Mouse (Mus musculus) retina, embryonic 14.5 days (tissue): Measurements from ENCODE around the gene Lamc2.
A peak's percentile ranks its signal among the peaks of the same experiment; 100 is the strongest.

Source experiments
- DNase-seq: peaks from one replicate; pipeline ENCODE4 v3.0.0-alpha.2; 2015; ENCODE audit warnings: low spot score

Gene Lamc2

GRCm38 (mm10) chr1:153185828-153186803, at the start of gene Lamc2:
Gene Lamc2 (minus strand): TSS chr1:153186447.
- DNase-seq = peak; percentile 35

GRCm38 (mm10) chr1:153235576-153235975, 49.3 kb upstream of the Lamc2 start:
- no peak for DNase-seq

- DNase-seq = no peak
These were observed 45.4 kb upstream of the Lamc2 start for GRCm38 (mm10) chr1:153231681-153232080.

GRCm38 (mm10) chr1:153227916-153228315, 41.7 kb upstream of the Lamc2 start:
- no peak for DNase-seq

- DNase-seq = no peak
These were observed 40.8 kb upstream of the Lamc2 start for GRCm38 (mm10) chr1:153227096-153227495.

- DNase-seq = no peak
These were observed 39.8 kb upstream of the Lamc2 start for GRCm38 (mm10) chr1:153225786-153226725.

- no peak for DNase-seq
These were observed 38.1 kb upstream of the Lamc2 start for GRCm38 (mm10) chr1:153224331-153224730.

- no peak for DNase-seq
These were observed 33.1 kb upstream of the Lamc2 start for GRCm38 (mm10) chr1:153219376-153219775.

GRCm38 (mm10) chr1:153216516-153216915, 30.3 kb upstream of the Lamc2 start:
- DNase-seq = no peak

- no peak for DNase-seq
These were observed 29.4 kb upstream of the Lamc2 start for GRCm38 (mm10) chr1:153215676-153216075.

GRCm38 (mm10) chr1:153210992-153211391, 24.7 kb upstream of the Lamc2 start:
- DNase-seq = peak; percentile 25

- no peak for DNase-seq
These were observed 24.0 kb upstream of the Lamc2 start for GRCm38 (mm10) chr1:153210198-153210597.

- DNase-seq = no peak
These were observed 15.9 kb upstream of the Lamc2 start for GRCm38 (mm10) chr1:153202195-153202594.

GRCm38 (mm10) chr1:153201448-153201847, 15.2 kb upstream of the Lamc2 start:
- no peak for DNase-seq

GRCm38 (mm10) chr1:153197316-153197850, 11.1 kb upstream of the Lamc2 start:
- no peak for DNase-seq

GRCm38 (mm10) chr1:153192945-153193344, 6.7 kb upstream of the Lamc2 start:
- no peak for DNase-seq

GRCm38 (mm10) chr1:153192379-153192778, 6.1 kb upstream of the Lamc2 start:
- DNase-seq = no peak

GRCm38 (mm10) chr1:153191943-153192329, 5.7 kb upstream of the Lamc2 start:
- DNase-seq = no peak

GRCm38 (mm10) chr1:153191237-153191942, 5.1 kb upstream of the Lamc2 start:
- no peak for DNase-seq

GRCm38 (mm10) chr1:153188081-153188480, 1.8 kb upstream of the Lamc2 start:
- DNase-seq = no peak

GRCm38 (mm10) chr1:153180586-153181289, 5.5 kb downstream of the Lamc2 start:
- DNase-seq = no peak
